Mouse (Mus musculus) forebrain, embryonic 11.5 days (tissue): ENCODE data around the gene Rif1. TPM values are rescaled to one million over a fixed set of nuclear protein-coding genes. Genes with fewer than 3 reads are reported as not detected.
"Not testable (repeated sequence)": the region's sequence is repeated elsewhere in the genome, so short reads cannot be mapped to it uniquely, and the experiment has no call there.

Experiments
- ATAC-seq: fragments of 200-750 bp; cut with Nextera tagmentation; replicated peaks from 2 replicates; pipeline ENCODE4 v1.8.0; 2017; ENCODE audit warnings: moderate TSS enrichment; ENCODE audit not compliant: low FRiP score
- DNase-seq: peaks from one replicate; pipeline ENCODE4 v3.0.0-alpha.2; 2017; ENCODE audit warnings: low spot score
- H3K27ac ChIP-seq: fragments of 300-500 bp; sonication (generic); 2 replicates; pipeline ENCODE4 v1.5.1; 2014; ENCODE audit warnings: low read depth, low read length
- H3K27me3 ChIP-seq: fragments of 300-500 bp; sonication (generic); 2 replicates; pipeline ENCODE4 v1.6.1; 2014; ENCODE audit warnings: mild to moderate bottlenecking, low read length, mixed read lengths; ENCODE audit not compliant: control insufficient read depth, insufficient read depth
- H3K36me3 ChIP-seq: fragments of 300-500 bp; sonication (generic); 2 replicates; pipeline ENCODE4 v1.6.1; 2014; ENCODE audit warnings: mild to moderate bottlenecking, low read length, moderate library complexity, mixed read lengths; ENCODE audit not compliant: control insufficient read depth, insufficient read depth
- H3K4me1 ChIP-seq: fragments of 300-500 bp; sonication (generic); replicated peaks from 2 replicates; pipeline ENCODE4 v1.6.1; 2014; ENCODE audit warnings: low read length, mixed read lengths; ENCODE audit not compliant: control insufficient read depth, insufficient read depth
- H3K4me2 ChIP-seq: fragments of 300-500 bp; sonication (generic); 2 replicates; pipeline ENCODE4 v1.6.1; 2014; ENCODE audit warnings: low read depth, mild to moderate bottlenecking, low read length, moderate library complexity, mixed read lengths; ENCODE audit not compliant: severe bottlenecking
- H3K4me3 ChIP-seq: fragments of 300-500 bp; sonication (generic); 2 replicates; pipeline ENCODE4 v1.5.1; 2014; ENCODE audit warnings: low read depth, low read length
- H3K9ac ChIP-seq: fragments of 300-500 bp; sonication (generic); 2 replicates; pipeline ENCODE4 v1.6.1; 2014; ENCODE audit warnings: low read length
- H3K9me3 ChIP-seq: fragments of 300-500 bp; sonication (generic); 2 replicates; pipeline ENCODE4 v1.6.1; 2016; ENCODE audit warnings: low read length, mixed read lengths; ENCODE audit not compliant: control insufficient read depth
- WGBS: fragments of 180-500 bp; shearing (Covaris S2); extraction: QIAGEN DNeasy Blood & Tissue Kit; methylation state at CpG from one replicate; pipeline ENCODE4 v1.1.7; 2014; 5-methylcytosine and 5-hydroxymethylcytosine counted together
- polyA plus RNA-seq: library from polyadenylated mRNA; unstranded; fragments of >200 nt; fragmentation: Nextera tagmentation; extraction: Ambion mirVana; gene quantifications from 2 replicates; pipeline ENCODE4 v1.2.1, GENCODE M21; 2014

The Rif1 gene
- polyA plus RNA-seq, 1 experiment from 2014 or later: 55.7 TPM

DNA sequence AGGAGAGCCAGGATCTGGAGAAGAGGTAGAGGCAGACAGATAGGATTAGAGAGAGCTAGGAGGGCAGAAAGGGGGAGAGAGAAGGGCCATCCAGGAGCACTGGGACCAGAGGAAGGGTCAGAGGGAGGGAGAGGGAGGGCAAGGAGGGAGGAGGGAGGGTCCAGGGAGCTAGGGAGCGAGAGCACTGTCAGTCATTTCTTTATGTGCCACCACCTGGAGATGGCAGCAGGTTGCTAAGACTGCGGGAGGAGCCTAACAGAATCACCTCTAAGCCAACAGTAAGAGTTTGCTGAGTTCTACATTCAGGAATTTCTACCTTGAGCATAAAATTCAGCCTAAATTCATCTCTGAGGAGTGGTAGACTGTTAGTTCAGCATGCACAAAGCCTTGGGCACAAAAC is 6.0 kb downstream of the Rif1 start:
- Histone ChIP-seq H3K4me1 (0 out of 2 replicates have a peak, but pooled peaks cover 5% of the 10 kb centered on the region), H3K4me3 (no peak overlapping the region), H3K9ac (no peak overlapping the region), H3K27ac (no peak overlapping the region), H3K36me3 (peaks cover 4% of the 10 kb centered on the region; the same call in 1 of the 2 replicates), H3K9me3 (no peaks in the 10 kb centered on the region), H3K27me3 (no peaks in the 10 kb centered on the region), H3K4me2 (no peak overlapping the region)
- ATAC-seq: no peak
- 97% methylated on average over 2 of the region's 2 CpGs for whole genome bisulfite sequencing
- DNase-seq: no peak

DNA sequence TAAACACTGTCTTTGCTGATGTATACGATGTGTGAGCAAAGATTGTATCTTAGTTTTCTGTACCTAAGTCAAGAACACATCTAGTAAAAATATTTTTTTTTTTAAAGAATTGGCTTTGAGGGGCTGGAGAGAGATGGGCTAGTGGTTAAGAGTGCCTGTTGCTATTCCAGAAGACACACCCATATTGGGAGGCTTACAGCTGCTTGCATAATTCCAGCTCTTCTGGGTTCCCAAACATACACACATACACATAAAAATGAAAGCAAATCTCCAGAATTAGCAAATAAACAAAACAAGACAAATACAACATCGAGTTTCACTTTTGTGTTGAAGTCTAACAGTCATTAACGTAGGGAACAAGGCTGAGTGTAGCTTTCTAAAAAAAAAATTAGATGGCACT is 11.4 kb downstream of the Rif1 start:
- H3K36me3 ChIP-seq: no peaks in the 10 kb centered on the region; the same call in 1 of the 2 replicates
- DNase-seq: no peak
- no peak for ATAC-seq
- no peak overlapping the region for H3K4me2 ChIP-seq
- H3K4me3 ChIP-seq: no peak overlapping the region
- H3K27me3 ChIP-seq: no peaks in the 10 kb centered on the region
- H3K9me3 ChIP-seq: no peaks in the 10 kb centered on the region
- 96% methylated on average over 3 of the region's 3 CpGs for WGBS
- H3K4me1 ChIP-seq: no peaks in the 10 kb centered on the region
- no peak overlapping the region for H3K9ac ChIP-seq
- H3K27ac ChIP-seq: no peak overlapping the region

DNA sequence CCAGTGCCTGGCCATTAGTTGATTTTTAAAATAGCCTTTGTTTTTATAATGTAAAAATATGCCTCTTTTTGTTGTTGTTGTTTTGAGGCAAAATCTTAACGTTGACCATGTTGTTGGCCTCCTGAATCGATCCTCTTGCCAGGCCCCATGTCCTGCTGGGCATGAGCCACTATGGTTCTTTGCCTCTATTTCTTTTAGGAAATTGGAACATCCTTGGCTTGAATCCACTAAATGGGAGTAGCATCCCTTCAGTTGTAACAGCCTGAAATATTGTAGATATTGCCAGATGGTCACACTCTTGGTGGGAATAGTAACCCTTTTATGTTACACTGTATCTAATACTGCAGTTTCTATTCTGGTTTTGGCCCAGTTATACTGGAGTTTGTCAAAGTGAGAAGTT is 11.9 kb downstream of the Rif1 start:
- no peaks in the 10 kb centered on the region for H3K27me3 ChIP-seq
- H3K4me1 ChIP-seq: no peaks in the 10 kb centered on the region

DNA sequence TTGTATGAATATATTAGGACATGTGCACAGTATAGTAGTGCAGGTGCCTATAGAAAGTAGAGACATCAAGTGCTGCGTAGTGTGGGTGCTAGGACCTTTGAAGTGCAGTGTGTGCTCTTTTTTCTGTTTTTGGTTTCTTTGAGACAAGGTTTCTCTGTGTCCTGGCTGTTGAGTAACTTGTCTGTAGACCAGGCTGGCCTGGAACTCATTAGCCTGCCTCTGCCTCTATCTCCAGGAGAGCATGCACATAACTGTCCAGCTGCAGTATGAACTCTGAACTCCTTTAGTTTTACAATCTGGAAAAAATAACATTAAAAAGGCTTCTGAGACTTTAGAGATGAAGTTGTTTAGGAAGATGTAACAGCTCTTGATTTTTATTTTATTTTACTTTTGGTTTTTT is 41.5 kb downstream of the Rif1 start:
- DNase-seq (no peak), ATAC-seq (no peak)
- Histone ChIP-seq H3K4me3 (no peak overlapping the region), H3K4me2 (no peak overlapping the region), H3K36me3 (peaks cover 30% of the 10 kb centered on the region), H3K9me3 (no peaks in the 10 kb centered on the region), H3K27ac (no peak overlapping the region), H3K27me3 (no peaks in the 10 kb centered on the region), H3K9ac (no peak overlapping the region), H3K4me1 (no peaks in the 10 kb centered on the region)
- 69% methylated on average over 1 of the region's 1 CpGs for WGBS

More for the DNA sequence above, 11.9 kb downstream of the Rif1 start:
- Histone ChIP-seq H3K9me3 (no peaks in the 10 kb centered on the region), H3K27ac (no peak overlapping the region), H3K9ac (no peak overlapping the region), H3K4me3 (no peak overlapping the region), H3K36me3 (peaks cover 2% of the 10 kb centered on the region; the same call in 1 of the 2 replicates), H3K4me2 (no peak overlapping the region)
- WGBS: 93% methylated on average over 2 of the region's 2 CpGs
- no peak for DNase-seq
- no peak for ATAC-seq

DNA sequence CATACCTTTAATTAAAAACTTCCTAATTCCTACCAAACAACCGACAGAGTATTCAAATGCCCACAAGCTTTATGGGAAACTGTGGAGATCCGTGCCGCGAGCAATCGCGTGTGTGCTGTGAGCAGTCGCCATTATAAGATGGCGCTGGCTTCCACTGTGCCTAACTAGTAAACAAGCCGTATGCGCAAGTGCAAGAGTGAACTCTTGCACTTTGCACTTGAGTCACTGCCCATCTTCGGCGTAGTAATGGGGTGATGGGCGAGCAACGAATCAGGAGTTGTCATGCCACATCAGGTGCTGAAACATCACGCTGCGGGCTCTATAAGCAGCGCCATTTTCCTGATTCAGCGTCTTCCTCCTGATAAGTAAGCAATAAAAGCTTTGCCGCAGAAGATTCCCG is 58.7 kb downstream of the Rif1 start:
- WGBS: 96% methylated on average over 20 of the region's 20 CpGs
- ATAC-seq, H3K36me3 ChIP-seq, H3K4me3 ChIP-seq, H3K9ac ChIP-seq, H3K27ac ChIP-seq, H3K4me2 ChIP-seq, H3K9me3 ChIP-seq, H3K27me3 ChIP-seq, DNase-seq, H3K4me1 ChIP-seq: not testable (repeated sequence)

DNA sequence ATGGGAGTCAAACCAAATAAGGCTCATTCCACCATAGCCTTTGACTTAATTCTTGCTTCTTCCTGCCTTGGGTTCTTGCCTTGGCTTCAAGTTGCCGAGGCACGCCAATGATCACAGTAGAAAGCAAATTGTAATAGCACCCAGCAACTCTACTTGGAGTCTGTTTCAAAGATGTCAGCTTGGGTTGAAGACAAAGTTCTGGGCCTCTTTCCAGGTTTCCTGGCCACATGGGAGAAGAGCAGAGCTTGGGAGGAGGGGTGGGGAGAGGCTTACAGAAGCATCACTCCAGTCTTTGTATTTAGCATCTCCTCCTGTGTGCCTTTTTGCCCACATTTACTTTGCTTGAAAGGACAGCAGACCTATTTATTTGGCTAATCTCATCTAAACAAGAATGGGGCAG is 60.7 kb downstream of the Rif1 start:
- WGBS: 96% methylated on average over 2 of the region's 2 CpGs
- ATAC-seq: no peak

DNA sequence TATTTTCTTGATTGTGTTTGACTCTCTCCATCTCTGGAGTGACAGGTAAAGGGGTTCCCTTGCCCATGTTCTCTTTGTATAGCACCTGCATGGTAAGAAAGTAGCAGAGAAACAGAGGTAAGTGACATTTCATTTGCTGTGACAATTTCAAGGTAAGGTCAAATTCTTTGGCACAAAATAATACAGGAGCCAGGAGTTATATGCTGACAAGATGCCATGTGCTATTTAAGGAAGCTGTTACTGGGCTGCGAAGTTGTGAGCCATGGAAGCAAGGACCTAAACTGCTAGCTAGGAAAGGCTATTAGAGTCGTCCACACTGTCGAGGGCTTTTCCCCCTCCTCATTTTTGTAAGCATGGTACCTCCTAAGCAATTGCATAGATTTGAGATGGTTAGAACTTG is 80.4 kb downstream of the Rif1 start:
- Histone ChIP-seq H3K9me3 (no peaks in the 10 kb centered on the region), H3K4me2 (no peak overlapping the region), H3K4me3 (no peak overlapping the region), H3K4me1 (no peaks in the 10 kb centered on the region), H3K27ac (no peak overlapping the region), H3K36me3 (no peaks in the 10 kb centered on the region), H3K9ac (no peak overlapping the region), H3K27me3 (no peaks in the 10 kb centered on the region)
- WGBS: 93% methylated on average over 3 of the region's 3 CpGs
- ATAC-seq (no peak), DNase-seq (no peak)

More for the DNA sequence above, 60.7 kb downstream of the Rif1 start:
- H3K27me3 ChIP-seq: no peaks in the 10 kb centered on the region
- H3K4me2 ChIP-seq: no peak overlapping the region
- H3K4me3 ChIP-seq: no peak overlapping the region
- no peaks in the 10 kb centered on the region for H3K4me1 ChIP-seq
- no peaks in the 10 kb centered on the region for H3K9me3 ChIP-seq
- no peak for DNase-seq
- H3K9ac ChIP-seq: no peak overlapping the region
- no peaks in the 10 kb centered on the region; the same call in 1 of the 2 replicates for H3K36me3 ChIP-seq
- no peak overlapping the region for H3K27ac ChIP-seq

DNA sequence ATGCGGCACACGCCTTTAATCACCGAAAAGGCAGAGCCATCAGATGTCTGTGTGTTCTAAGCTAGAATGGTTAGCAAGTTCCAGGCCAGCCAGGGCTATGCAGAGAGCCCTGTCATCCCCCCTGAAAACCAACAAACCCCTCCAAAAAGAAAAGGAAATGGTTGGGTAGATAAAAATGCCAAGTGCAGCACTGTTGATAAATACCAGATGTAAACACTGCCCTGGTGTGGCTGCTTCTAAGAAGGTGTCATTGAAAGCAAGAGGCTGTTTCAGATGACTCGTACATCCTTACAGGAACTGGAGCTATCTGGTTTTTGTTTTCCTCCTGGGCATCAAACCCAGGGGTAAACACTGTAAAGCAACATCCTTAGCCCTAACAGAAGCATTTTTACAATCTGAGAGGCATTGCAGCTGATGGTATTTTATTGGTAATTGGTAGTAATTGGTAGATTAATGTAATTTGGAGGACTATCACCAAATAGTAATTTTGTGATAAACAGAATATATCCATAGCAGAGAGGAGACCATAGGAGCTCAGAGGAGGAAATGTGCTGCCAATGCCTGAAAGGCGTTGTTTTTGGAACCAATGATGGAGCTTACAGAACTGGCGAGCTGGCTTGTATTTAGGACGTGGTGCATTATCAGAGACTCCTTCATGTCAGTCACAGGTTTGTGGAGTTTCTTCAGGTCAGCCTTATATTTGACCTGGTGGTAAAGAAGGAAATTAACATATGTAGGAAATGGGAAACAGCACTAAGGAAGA is 96.8 kb downstream of the Rif1 start:
- H3K9ac ChIP-seq: no peak overlapping the region
- no peaks in the 10 kb centered on the region for H3K36me3 ChIP-seq
- H3K4me1 ChIP-seq: no peaks in the 10 kb centered on the region
- no peak overlapping the region for H3K27ac ChIP-seq
- no peak overlapping the region for H3K4me3 ChIP-seq
- ATAC-seq (no peak), DNase-seq (no peak)
- 87% methylated on average over 7 of the region's 7 CpGs for WGBS
- no peaks in the 10 kb centered on the region for H3K27me3 ChIP-seq
- H3K9me3 ChIP-seq: no peaks in the 10 kb centered on the region
- no peak overlapping the region for H3K4me2 ChIP-seq
